Mouse (Mus musculus) midbrain, embryonic 13.5 days (tissue): ENCODE results near the gene Metap1d. TPM values are rescaled to one million over a fixed set of nuclear protein-coding genes. Genes with fewer than 3 reads are reported as not detected.

Experiments used
- ATAC-seq: fragments of 200-750 bp; cut with Nextera tagmentation; 2 replicates; pipeline ENCODE4 v1.8.0; 2017; ENCODE audit warnings: mild to moderate bottlenecking, moderate TSS enrichment, moderate library complexity
- H3K27ac ChIP-seq: fragments of 300-500 bp; sonication (generic); 2 replicates; pipeline ENCODE4 v1.5.1; 2015; ENCODE audit warnings: inconsistent platforms, mild to moderate bottlenecking, moderate library complexity
- H3K27me3 ChIP-seq: fragments of 300-500 bp; sonication (generic); 2 replicates; pipeline ENCODE4 v1.6.1; 2015; ENCODE audit warnings: mild to moderate bottlenecking, inconsistent platforms
- H3K36me3 ChIP-seq: fragments of 300-500 bp; sonication (generic); 2 replicates; pipeline ENCODE4 v1.6.1; 2015; ENCODE audit warnings: mild to moderate bottlenecking, inconsistent platforms
- H3K4me1 ChIP-seq: fragments of 300-500 bp; sonication (generic); replicated peaks from 2 replicates; pipeline ENCODE4 v1.6.1; 2015; ENCODE audit warnings: inconsistent platforms
- H3K4me2 ChIP-seq: fragments of 300-500 bp; sonication (generic); replicated peaks from 2 replicates; pipeline ENCODE4 v1.6.1; 2015; ENCODE audit warnings: moderate library complexity, mild to moderate bottlenecking, inconsistent platforms
- H3K4me3 ChIP-seq: fragments of 300-500 bp; sonication (generic); replicated peaks from 2 replicates; pipeline ENCODE4 v1.5.1; 2015; ENCODE audit warnings: mild to moderate bottlenecking, inconsistent platforms
- H3K9ac ChIP-seq: fragments of 300-500 bp; sonication (generic); replicated peaks from 2 replicates; pipeline ENCODE4 v1.6.1; 2015; ENCODE audit warnings: mild to moderate bottlenecking, inconsistent platforms
- H3K9me3 ChIP-seq: fragments of 300-500 bp; sonication (generic); 2 replicates; pipeline ENCODE4 v1.6.1; 2016; ENCODE audit warnings: mild to moderate bottlenecking, inconsistent platforms
- WGBS: fragments of 180-500 bp; shearing (Covaris S2); methylation state at CpG from one replicate; pipeline ENCODE4 v1.1.7; 2015; 5-methylcytosine and 5-hydroxymethylcytosine counted together
- polyA plus RNA-seq: library from polyadenylated mRNA; unstranded; fragments of >200 nt; fragmentation: Nextera tagmentation; extraction: Ambion mirVana; gene quantifications from 2 replicates; pipeline ENCODE4 v1.2.1, GENCODE M21; 2015

The Metap1d gene
- polyA plus RNA-seq, 1 experiment from 2014 or later, result 35.1 TPM

GRCm38 (mm10) chr2:71566466-71566865 is 113.4 kb downstream of the Metap1d start:
- no peak overlapping the region for H3K27ac ChIP-seq
- ATAC-seq, result no peak
- H3K9me3 ChIP-seq, result no peaks in the 10 kb centered on the region
- H3K9ac ChIP-seq, result no peak overlapping the region
- no peaks in the 10 kb centered on the region for H3K4me1 ChIP-seq
- 82% methylated on average over 9 of the region's 9 CpGs for WGBS
- no peak overlapping the region for H3K4me2 ChIP-seq
- H3K36me3 ChIP-seq, result no peaks in the 10 kb centered on the region
- no peak overlapping the region for H3K4me3 ChIP-seq
- no peaks in the 10 kb centered on the region for H3K27me3 ChIP-seq

GRCm38 (mm10) chr2:71573736-71574135 is 120.7 kb downstream of the Metap1d start:
- Histone ChIP-seq H3K27me3 (no peaks in the 10 kb centered on the region), H3K9ac (no peak overlapping the region), H3K4me1 (no peaks in the 10 kb centered on the region), H3K36me3 (no peaks in the 10 kb centered on the region), H3K27ac (no peak overlapping the region), H3K4me2 (no peak overlapping the region), H3K9me3 (no peaks in the 10 kb centered on the region), H3K4me3 (no peak overlapping the region)
- no peak for ATAC-seq
- WGBS, result 83% methylated on average over 4 of the region's 4 CpGs

Other genes starting within 250 kb of the Metap1d start
- gene Dync1i2, start 241.6 kb upstream of the Metap1d start, polyA plus RNA-seq, result 184 and 211 TPM in 2 replicates
- 64.2 and 65.9 TPM in 2 replicates for gene Slc25a12, start 85.5 kb upstream of the Metap1d start, polyA plus RNA-seq
- 73.5 and 75.3 TPM in 2 replicates for gene Hat1, start 64.3 kb upstream of the Metap1d start, polyA plus RNA-seq
- gene Dlx1, start 74.8 kb downstream of the Metap1d start, polyA plus RNA-seq, result 53.6 and 56.4 TPM in 2 replicates
- gene Dlx2, start 93.5 kb downstream of the Metap1d start, polyA plus RNA-seq, result 10.5 and 14.6 TPM in 2 replicates